Mouse (Mus musculus) E14TG2a.4 (cell line): ENCODE measurements at regions not wholly inside any gene's neighbourhood (a gene's known extent, or its start where the extent isn't known, plus 50 kb on each side); places are given as distances from the start of the nearest gene placed in this dataset.

Experiments
- CTCF ChIP-seq: conservative IDR thresholded peaks from 2 replicates; pipeline ENCODE4 v1.5.1; 2014; ENCODE audit warnings: low read length
- NANOG ChIP-seq: IDR thresholded peaks from 2 replicates; pipeline ENCODE4 v1.6.1; 2014; ENCODE audit warnings: borderline replicate concordance, low read length, mixed read lengths
- POU5F1 ChIP-seq: IDR thresholded peaks from 2 replicates; pipeline ENCODE4 v1.6.1; 2014; ENCODE audit warnings: low read length, borderline replicate concordance

- TF ChIP-seq CTCF, result no peak
- TF ChIP-seq NANOG, result no peak
- TF ChIP-seq POU5F1, result no peak
Observed at GRCm38 (mm10) chr10:117572746-117573595, 56.3 kb upstream of the Cpm start.
